Mouse (Mus musculus): Measurements from ENCODE around the gene Sgcb. TPM values are rescaled to one million over a fixed set of nuclear protein-coding genes. Genes with fewer than 3 reads are reported as not detected.

Sgcb gene
- polyA plus RNA-seq, 1 experiment = not detected

DNA sequence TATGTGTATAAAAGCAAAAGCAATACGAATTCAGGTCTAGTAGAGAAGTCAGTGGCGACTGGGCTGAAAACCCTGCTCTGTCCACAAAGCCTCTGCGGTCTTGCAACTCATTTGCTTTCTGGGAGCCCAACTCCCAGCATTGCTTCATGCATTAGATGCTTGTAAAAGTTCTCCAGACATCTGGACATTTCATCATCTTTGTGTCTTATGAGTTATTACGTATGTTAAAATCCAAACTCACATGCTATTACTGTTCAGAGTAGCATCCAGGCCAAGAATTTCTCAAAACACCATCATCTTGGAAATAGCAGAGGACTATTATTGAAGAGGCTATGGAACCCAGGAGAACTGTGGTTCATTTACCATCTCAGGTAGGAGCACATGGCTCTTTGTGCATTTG, 36.5 kb downstream of the Sgcb start:
- no peak for TF ChIP-seq GATA1 (IDR thresholded peaks at IDR 0.05; ENCODE audit: low read length)

- no peak for TF ChIP-seq GATA1 (IDR thresholded peaks at IDR 0.05; ENCODE audit: low read length)
These were observed 42.6 kb downstream of the Sgcb start for GRCm38 (mm10) chr5:73604964-73605363.

- no peak for TF ChIP-seq GATA1 (IDR thresholded peaks at IDR 0.05; ENCODE audit: low read length)
These were observed 43.0 kb downstream of the Sgcb start for GRCm38 (mm10) chr5:73604542-73604941.

GRCm38 (mm10) chr5:73602865-73603264, 44.7 kb downstream of the Sgcb start:
- no peak for TF ChIP-seq GATA1 (IDR thresholded peaks at IDR 0.05; ENCODE audit: low read length)

GRCm38 (mm10) chr5:73601361-73601763, 46.2 kb downstream of the Sgcb start:
- no peak for TF ChIP-seq GATA1 (IDR thresholded peaks at IDR 0.05; ENCODE audit: low read length)

- TF ChIP-seq GATA1 (IDR thresholded peaks at IDR 0.05; ENCODE audit: low read length) = no peak
These were observed 47.6 kb downstream of the Sgcb start for GRCm38 (mm10) chr5:73599991-73600390.

- TF ChIP-seq GATA1 (IDR thresholded peaks at IDR 0.05; ENCODE audit: low read length) = no peak
These were observed 48.5 kb downstream of the Sgcb start for GRCm38 (mm10) chr5:73598943-73599695.

- TF ChIP-seq GATA1 (IDR thresholded peaks at IDR 0.05; ENCODE audit: low read length) = no peak
These were observed 60.5 kb downstream of the Sgcb start for GRCm38 (mm10) chr5:73587119-73587518.

DNA sequence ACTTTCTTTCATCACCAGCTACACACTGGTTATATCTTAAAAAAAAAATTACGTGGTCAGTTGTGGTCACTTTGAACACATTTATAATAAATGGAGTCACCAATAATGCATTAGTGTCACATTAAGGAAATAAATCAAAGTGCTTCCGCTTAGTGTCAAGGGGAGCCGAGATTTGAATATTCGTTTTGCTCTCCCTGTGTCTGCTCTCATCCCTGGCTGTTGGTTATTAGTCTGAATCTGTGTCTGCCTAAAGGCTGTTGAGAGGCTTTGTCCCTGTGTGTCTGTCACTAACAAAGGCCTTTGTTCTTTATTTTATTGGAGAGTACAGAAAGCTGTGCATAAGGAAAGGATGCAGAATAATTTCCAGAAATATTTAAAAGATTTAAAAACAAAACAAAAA, 61.0 kb downstream of the Sgcb start:
- no peak for TF ChIP-seq GATA1 (IDR thresholded peaks at IDR 0.05; ENCODE audit: low read length)

GRCm38 (mm10) chr5:73585212-73586115, 62.1 kb downstream of the Sgcb start:
- TF ChIP-seq GATA1 (IDR thresholded peaks at IDR 0.05; ENCODE audit: low read length) = no peak

Other genes starting within 250 kb of the Sgcb start
- gene Cwh43, start 241.7 kb downstream of the Sgcb start, polyA plus RNA-seq (2012) = not detected in 2 replicates
- gene Dcun1d4, start 166.8 kb downstream of the Sgcb start, polyA plus RNA-seq (2012) = 12.3 and 22.2 TPM in 2 replicates
- gene Lrrc66, start 15.3 kb downstream of the Sgcb start, polyA plus RNA-seq (2012) = 0.04 and 0.10 TPM in 2 replicates
- not detected in 2 replicates for gene Spata18, start 3.6 kb upstream of the Sgcb start, polyA plus RNA-seq (2012)

Measured in G1E-ER4 (cell line).